Mouse (Mus musculus): ENCODE data around the gene Flvcr2.

DNA sequence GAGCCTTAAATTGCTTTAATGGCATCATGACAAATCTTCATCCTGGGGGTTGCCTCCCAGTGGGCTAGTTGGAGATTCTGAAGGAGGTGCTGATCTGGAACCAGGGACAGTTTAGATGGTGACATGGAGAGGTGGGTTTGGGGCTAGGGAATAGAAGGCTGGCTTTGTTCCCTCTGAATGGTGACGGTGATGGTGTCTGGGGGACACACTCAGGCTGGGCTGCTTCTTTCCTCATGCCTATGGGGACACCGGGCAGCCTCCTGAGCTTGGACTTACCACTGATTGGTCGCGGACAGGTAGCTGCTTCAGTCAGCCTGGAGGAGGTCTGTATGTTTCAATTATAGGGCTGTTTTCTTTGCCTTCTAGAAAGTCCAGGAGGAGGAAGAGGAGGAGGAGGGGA, 65.3 kb downstream of the Flvcr2 start:
- TF ChIP-seq CTCF (IDR thresholded peaks at IDR 0.05; ENCODE audit: low read depth, low read length), result no peak
- no peak for TF ChIP-seq POLR2A (IDR thresholded peaks at IDR 0.05; ENCODE audit: extremely low read depth, insufficient read depth, low read length)

All from liver, adult 2 months (tissue).